Mouse (Mus musculus): ENCODE data around the gene Lrrc7. TPM values are rescaled to one million over a fixed set of nuclear protein-coding genes. Genes with fewer than 3 reads are reported as not detected.
"Not testable (repeated sequence)": the region's sequence is repeated elsewhere in the genome, so short reads cannot be mapped to it uniquely, and the experiment has no call there.

Lrrc7 gene
- total RNA-seq, 2 experiments from 2014 or later = 0.10 to 0.20 TPM

DNA sequence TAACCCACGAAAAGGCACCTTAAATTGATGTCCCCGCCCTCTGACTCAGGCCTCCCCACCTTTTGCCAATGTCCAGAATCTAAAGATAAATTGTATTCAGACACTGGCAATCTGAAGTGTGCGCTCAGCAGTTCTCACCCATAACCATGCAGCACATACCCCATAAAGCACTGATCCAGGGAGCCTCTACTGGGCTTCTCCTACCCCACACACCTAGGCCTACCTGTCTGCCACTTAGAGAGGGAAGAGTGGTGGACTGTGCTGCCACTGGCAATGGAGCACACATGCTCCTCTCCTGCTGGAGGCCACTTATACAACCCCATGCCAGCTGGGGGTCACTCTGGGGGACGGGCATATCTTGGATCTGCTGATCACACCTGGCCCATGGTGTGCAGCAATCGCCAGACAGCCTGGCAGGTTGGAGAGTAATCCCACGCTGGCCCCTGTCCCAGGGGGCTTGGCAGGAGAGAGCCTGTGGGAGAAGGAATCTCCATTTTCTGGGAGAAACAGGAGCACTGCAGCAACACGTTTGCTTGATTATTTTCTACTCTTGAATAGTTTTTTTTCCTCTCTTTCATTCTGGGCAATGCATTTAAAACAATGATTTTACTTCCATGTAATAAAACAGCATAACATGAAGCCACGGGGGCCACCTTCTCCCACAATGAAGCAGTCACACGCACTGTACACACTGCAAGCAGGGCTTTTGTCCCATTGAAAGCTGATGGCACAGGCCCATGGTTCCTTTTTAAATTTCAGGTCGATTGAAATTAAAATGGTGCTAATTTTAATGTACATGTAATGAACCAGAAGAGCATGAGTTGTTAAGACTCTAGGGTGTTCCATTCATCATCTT, 386.9 kb downstream of the Lrrc7 start:
- no peak for DNase-seq (ENCODE audit: low spot score in 2 of 2)

DNA sequence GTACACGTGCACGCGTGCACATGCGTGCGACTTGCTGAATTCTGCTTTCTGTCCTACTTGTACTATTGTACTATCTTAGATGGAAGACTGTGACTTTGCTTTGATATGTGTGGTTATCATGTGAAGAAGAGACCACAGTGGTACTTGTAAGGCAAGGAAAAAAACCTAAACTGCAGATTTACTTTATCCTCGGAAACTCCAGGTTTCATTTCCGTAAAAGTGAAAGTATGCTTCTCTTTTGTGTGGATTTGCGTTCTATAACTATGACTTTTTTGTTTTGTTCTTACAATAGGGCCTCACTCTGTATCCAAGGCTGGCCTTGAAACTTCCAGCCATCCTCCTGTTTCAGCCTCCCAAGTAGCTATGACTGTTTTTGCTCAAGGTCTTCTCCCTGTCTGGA, 392.8 kb downstream of the Lrrc7 start:
- DNase-seq (ENCODE audit: low spot score in 2 of 2) = no peak

DNA sequence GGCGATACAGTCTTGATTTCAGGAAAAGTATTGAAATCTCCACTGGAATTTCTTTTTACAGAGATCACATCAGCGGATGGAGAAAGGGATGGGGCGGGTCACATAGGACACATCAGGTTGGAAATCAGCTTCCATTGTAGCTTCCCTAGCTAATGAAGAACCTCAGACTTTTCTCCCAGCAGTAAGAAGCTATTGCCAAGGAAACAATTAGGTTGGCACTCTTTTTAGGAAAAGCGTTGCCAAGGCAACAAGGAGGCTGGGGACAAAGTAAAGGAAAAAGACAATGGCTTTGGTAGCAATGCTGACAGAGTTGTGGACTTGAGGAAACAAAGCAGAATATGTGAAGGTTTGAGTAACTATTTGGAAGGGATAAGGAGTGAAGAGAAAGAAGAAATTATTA, 393.6 kb downstream of the Lrrc7 start:
- DNase-seq (ENCODE audit: low spot score in 2 of 2) = no peak

DNA sequence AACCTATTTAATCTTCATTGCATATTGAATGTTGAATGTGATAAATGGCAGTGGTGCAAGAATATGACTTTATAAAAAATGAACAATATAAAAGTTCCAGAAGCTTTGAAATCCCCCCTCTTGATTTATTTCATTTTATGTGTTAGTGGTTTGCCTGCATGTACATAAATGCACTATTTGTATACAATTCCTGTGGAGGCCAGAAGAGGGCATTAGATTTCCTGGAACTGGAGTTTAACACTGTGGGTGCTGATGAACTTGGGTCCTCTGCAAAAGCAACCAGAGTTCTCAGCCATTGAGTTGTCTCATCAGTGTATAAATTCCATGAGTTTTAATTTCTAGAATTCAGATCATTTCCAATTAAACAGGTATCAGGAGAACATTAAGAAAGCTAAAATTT, 397.0 kb downstream of the Lrrc7 start:
- no peak for DNase-seq (ENCODE audit: low spot score in 2 of 2)

DNA sequence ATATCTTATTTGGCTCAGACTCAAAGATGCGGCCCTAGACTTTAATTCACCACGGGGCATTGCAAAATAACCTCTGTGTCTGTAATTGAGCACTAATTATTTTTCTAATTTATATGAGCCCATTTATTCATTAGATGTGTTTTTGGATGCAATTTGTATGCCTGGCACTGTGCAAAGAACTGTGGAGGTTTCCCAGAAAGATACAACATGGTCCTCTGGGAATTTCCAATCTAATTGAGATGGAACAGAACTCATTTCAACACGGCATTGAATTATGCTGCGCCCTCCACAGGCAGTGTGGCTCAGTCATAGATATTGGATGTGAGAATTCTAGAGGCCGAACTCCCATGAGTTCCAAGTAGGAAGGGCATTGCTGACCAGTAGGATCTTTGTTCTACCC, 397.6 kb downstream of the Lrrc7 start:
- no peak for DNase-seq (ENCODE audit: low spot score in 2 of 2)

DNA sequence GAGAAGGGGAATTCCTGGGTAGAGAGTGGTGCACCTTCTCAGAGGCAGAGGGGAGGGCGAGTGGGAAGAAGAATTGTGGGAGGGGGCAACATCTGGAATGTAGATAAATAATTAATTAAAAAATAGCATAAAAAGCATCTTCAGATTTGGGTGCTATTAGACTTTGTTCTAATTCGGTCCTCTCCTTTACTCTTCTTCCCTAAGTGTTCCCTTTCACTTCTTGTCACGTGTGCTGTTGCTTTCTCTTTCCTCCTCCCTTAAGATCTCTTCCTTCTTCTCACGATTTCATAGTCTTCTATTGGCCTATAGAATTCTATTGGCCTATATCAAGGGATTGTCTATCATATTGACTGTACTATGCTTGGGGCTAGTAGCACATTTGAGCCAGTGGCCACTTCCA, 398.9 kb downstream of the Lrrc7 start:
- DNase-seq (ENCODE audit: low spot score in 2 of 2) = no peak

DNA sequence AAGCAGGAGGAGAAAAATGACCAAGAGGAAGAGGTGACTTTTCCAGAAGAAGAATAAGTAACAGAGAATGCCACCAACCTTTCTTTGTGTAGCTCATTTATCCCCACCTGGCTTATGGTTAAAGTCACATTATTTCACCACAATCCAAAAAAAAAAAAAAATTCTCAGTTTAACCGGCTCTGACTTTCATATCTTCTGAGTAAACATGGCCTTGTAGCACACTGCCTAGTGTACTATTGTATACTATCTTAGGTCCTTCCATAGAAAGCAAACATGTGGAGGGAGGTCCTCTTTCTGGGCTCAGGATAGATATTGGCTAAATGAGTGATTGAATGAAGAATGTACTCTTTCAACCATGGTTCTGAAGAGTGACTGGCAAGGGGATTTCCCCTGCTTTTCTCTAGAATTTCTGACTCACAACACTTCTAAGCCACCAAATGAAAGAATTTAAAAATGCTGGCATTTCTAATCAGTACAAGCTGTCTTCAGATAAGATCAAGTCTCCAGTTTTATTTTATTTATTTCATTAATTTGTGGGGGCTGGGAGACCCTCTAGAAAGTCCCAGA, 400.0 kb downstream of the Lrrc7 start:
- no peak for DNase-seq (ENCODE audit: low spot score in 2 of 2)

DNA sequence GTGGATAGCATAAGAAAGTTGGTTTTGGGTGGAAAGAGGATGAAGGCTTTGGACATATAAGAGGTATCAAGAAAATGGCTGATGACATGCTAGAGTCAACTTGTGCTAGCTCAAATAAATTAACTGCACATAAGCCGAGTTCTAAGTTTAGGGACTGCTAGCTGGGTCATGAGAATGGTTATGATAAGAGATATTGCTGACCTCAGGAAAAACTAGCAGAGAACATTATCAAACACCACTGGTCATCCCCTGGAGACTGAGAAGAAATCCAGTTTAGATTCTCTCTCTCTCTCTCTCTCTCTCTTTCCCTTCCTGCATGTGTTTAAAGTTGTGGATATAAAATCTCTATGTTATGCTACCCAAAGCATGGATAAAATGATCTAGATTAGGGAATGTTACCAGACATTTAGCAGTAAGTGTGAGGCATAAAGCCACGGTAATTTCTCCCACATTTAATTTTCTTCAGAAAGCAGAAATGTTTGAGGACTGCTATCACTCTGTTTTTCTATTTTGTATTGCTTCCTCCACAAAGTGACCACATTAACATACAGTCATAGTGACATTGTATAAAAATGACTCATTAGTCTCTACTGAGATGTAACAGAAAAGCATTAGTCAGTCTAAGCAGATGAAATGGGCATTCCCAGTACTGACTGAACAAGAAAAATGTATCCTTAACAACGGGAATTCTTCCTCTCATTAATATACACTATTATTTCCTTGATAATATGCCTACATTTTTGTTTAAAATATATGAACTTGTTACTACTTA, 406.3 kb downstream of the Lrrc7 start:
- no peak for DNase-seq (ENCODE audit: low spot score in 2 of 2)

DNA sequence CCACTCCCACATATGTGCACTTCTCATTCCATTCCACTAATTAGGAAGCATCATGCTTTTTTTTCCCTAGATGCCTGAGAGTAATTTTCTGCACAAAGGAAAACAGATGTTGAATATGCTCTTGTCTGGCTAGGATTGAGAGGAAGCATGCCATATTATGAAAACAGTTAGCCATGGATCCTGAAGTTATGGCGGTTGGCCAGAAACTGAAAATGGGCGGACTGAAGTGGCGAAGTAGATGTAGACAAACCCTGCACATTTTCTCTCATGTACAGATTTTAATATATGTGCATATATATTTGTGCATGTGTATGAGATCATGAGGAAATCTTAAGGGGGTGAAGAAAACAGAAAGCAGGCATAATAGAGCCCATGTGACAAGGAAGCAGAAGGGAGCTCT, 407.9 kb downstream of the Lrrc7 start:
- no peak for DNase-seq (ENCODE audit: low spot score in 2 of 2)

DNA sequence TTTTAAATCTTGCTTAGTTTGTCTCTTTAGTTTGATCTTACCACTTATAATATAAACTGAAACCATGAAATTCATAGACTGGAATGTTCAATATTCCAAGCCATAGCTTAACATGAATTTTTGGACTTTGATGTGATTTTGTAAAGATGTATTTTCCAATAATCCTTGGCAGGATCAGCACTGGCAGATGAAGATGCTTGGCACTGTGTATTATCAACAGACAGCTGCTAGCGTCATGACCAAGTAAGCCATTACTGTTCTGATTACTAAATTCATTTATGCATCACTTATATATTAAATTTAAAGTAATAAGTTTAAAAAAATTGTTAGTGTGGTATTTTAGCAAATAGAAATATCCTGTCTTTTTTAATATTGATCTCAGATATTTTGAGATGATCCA, 413.0 kb downstream of the Lrrc7 start:
- no peak for DNase-seq (ENCODE audit: low spot score in 2 of 2)

DNA sequence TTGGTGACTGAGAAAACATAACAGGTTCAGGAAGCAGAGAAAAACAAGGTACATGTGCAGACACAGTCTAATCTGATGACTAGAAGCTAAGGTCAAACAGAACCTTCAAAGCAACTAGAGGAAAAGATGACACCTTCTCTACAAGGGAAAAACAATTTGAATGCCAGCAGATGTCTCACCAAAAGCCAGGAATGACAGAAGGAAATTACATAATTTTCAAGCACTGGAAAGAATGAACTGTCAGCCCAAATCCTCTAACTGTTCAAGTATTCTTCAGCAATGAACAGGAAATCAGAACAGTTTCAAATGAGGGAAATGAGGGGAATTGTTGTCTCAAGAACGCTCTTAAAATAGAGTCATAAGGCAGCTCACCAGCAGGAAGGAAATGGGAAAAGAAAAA, 421.4 kb downstream of the Lrrc7 start:
- no peak for DNase-seq (ENCODE audit: low spot score in 2 of 2)

DNA sequence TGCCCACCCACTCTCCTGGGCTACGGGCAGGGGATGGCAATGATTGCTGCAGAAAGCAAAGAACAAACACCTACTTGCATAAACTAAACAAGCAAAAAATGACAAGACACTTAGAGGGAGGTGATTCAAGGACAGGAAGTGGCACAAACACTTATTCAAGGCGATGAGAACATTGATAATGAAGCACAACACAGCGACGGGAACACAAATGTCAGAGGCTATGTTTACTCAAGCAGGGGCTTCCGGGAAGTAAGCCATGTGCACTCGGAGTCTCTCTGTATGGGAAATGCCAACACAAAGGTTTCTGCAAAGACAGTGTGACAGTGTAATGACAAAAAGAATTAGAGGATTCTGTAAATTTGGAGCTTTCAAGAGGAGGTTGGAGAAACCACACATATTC, 424.2 kb downstream of the Lrrc7 start:
- DNase-seq (ENCODE audit: low spot score in 2 of 2) = no peak

DNA sequence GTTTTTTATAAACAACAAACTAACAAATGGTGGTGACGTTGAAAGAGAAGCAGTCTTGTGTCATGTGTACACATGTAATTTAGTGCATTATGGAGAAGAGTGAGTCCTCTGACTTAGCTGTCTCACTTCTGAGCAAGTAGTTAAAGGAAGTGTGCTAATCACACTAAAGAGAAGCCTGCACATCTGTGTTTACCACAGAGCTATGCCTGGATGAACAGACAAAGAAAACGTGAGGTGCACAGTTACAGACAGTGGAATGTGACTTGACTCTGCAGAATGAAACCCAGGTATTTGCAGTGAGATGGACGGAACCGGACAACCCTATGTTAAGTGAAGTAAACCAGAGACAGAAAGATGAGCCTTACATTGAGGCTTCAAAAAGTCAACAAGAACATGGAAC, 430.3 kb downstream of the Lrrc7 start:
- DNase-seq (ENCODE audit: low spot score in 2 of 2) = no peak

DNA sequence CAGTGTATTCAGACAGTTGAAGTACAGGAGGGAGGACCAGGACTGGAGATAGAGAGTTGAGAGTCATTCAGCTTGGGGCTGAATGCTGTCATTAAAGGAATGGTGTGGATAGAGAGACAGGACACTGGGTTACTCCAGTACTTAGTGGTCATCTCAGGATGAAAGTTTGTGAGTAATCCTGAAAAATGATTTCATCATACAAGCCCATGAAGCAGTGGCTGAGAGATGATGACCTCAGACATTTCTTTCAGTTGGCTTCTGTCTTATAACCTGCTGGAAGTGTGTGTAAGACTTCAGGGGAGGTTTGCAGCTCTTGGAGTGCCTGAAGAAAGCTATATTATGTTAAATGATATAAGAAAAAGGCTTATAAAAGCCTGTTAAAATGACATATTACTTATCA, 430.8 kb downstream of the Lrrc7 start:
- no peak for DNase-seq (ENCODE audit: low spot score in 2 of 2)

DNA sequence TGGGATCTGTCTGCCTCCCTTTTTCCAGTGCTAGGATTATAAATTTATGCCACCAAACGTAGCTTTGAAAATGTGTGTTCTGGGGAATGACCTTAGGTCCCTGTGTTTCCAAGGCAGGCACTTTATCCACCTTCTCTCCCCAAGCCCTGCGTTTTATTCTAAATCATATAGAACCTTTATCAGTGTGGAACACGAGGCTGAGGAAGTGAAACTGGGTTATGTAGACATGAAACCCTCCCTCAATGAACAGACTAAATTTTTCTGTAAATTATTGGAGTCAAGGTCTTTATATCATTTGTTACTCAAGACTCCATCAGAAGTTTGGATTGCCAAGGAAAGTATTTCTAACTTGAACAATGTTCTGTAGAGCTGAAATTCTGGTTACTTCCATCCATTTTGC, 439.1 kb downstream of the Lrrc7 start:
- DNase-seq (ENCODE audit: low spot score in 2 of 2) = no peak

DNA sequence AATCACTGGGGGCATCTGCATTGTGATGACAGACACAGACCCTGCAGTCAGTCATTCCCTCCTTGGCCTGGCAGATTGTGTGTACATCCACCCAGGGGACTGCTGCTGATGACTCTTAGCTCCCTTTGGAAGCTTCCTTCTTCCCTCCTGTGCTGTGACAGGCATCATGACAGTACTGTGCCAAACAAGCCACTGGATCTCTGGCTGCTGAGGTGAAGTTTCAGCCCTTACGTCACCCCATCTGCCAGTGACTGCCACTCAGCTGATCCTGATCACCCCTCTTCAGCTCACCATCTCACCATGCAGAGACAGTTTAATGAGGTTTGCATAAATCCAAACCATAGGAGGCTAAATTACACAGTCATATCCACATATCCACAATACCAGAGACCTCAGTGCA, 456.8 kb downstream of the Lrrc7 start:
- DNase-seq (ENCODE audit: low spot score in 2 of 2) = no peak

DNA sequence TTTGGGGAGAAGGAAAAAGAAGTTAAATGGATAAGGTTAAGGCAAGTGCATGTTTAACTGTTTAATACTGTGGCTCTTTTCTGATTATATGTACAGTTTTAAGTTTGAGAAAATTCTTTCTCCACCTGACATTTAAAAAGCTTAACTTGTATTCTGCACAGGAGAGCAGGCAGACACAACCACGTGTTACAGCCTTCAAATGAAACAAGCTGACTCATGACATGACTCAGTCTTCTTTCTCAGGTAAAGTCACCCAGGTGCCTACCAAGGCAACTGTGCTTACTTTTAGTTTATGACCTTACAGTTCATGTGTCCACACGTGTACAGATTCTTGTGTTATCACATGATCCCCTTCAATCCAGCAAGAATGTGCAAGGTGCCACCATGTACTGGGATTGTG, 458.6 kb downstream of the Lrrc7 start:
- no peak for DNase-seq (ENCODE audit: low spot score in 2 of 2)

DNA sequence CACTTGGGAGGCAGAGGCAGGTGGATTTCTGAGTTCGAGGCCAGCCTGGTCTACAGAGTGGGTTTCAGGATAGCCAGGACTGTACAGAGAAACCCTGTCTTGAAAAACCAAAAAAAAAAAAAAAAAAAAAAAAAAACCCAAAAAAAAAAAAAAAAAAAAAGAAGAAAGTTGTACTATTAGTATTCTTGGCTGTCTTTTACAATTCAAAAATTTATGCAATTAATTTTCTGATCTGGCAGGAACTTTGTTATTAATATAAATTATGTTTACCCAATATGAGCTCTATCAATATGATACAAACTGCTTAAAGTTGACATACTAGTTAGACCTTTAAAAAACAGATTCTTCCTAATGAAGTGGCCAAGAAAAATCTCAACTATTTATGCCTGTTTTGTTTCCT, 459.5 kb downstream of the Lrrc7 start:
- not testable (repeated sequence) for DNase-seq (ENCODE audit: low spot score in 2 of 2)

DNA sequence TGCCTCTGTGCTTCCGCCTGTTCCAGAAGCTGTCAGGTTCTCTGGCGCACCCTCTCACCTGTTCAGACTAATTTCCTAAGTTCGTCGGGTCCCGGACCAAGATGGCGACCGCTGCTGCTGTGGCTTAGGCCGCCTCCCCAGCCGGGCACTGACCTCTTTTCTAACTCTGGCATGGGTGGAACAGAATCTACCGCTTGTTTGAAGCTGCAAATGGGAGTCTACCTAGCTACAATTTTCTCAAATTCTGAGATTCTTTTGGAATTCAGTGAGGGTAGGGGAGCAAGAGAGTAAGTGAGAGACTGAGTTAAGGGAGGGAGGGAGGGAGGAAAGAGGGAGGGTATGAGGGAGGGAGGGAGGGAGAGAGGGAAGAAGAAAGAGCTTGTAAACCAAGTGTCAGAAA, 460.0 kb downstream of the Lrrc7 start:
- not testable (repeated sequence) for DNase-seq (ENCODE audit: low spot score in 2 of 2)

DNA sequence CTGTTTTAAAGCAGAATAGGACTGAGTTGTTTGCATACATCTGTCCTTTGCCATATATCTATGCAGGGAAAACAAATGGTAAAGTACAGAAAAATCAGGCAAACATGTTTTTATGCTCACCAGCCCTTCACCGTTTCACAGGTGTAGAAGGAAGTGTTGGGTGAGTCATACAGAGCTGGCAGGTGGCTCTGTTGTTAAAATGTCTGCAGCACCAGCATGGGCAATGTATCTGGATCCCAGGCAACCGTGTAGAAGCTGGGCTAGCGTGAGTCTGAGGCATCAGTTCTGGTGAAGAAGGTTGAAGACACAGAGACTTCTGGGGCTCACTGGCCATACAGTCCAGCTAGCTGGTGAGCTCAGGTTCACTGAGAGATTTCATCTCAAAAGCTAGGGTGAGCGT, 468.1 kb downstream of the Lrrc7 start:
- no peak for DNase-seq (ENCODE audit: low spot score in 2 of 2)

DNA sequence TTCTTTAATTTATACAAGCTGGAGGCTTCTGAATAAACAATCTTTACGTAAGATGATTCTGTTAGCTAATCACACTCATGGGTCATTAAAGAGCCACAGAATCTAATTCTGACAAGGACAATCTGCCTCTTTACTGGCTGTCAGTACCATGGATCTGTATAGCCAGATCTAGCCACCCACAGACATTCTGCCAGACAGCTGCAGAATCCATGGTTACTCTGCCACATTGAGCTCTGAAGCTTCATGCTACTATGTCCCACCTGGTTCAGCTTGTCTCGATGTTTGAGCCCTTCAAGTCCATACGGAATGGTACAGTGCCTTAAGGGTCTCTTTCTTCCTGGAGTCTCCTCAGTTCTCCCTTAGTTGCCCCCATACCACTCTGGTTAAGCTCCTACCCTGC, 470.4 kb downstream of the Lrrc7 start:
- DNase-seq (ENCODE audit: low spot score in 2 of 2) = no peak

DNA sequence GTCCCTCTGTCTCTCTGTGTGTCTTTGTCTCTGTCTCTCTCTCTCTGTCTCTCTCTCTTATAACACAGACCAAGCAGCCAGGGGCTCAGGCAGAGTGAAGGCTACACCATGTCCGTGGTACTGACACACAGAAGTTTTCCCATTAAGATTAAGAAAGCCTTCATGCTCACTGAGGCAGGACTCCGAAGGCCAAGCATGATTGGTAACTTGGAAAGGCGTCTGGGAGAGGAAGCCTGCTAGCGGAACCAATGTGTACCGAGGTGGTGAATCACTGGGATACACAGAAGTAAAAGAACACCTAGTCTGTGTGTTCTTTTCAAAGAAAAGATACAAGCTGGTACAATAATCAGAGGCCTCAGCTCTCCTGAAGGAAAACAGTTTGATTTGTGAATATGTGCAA, 484.2 kb downstream of the Lrrc7 start:
- no peak for DNase-seq (ENCODE audit: low spot score in 2 of 2)
